Mouse (Mus musculus) layer of hippocampus, adult 2 months (tissue): ENCODE results near the gene Zfp771. TPM values are rescaled to one million over a fixed set of nuclear protein-coding genes. Genes with fewer than 3 reads are reported as not detected.

ENCODE experiments used
- DNase-seq, 2 experiments: peaks; one replicate each; pipeline ENCODE4 v3.0.0; 2022; ENCODE audit warnings: low spot score in 2 of 2
- H3K27ac ChIP-seq: fragments of 200-600 bp; 2 replicates; pipeline ENCODE4 v1.8.1; 2022
- H3K4me3 ChIP-seq: fragments of 200-600 bp; 2 replicates; pipeline ENCODE4 v1.8.1; 2022; ENCODE audit warnings: mild to moderate bottlenecking
- CTCF ChIP-seq: fragments of 200-600 bp; conservative IDR thresholded peaks from 2 replicates; pipeline ENCODE4 v1.8.1; 2022; ENCODE audit warnings: antibody characterized with exemption, mild to moderate bottlenecking, moderate library complexity
- total RNA-seq, 2 experiments: library from RNA; stranded (reverse); gene quantifications; 2 replicates each; pipeline ENCODE4 v1.2.3; 2021

Zfp771 gene
- total RNA-seq, 2 experiments from 2014 or later = 68.3 to 69.2 TPM

GRCm38 (mm10) chr7:127287940-127288339 is 43.9 kb downstream of the Zfp771 start:
- no peak overlapping the region for H3K4me3 ChIP-seq
- no peak for DNase-seq
- H3K27ac ChIP-seq = no peak overlapping the region
- no peak for TF ChIP-seq CTCF

- no peak overlapping the region for H3K27ac ChIP-seq
- no peak overlapping the region for H3K4me3 ChIP-seq
- DNase-seq = no peak
- TF ChIP-seq CTCF = no peak
These were observed 45.2 kb downstream of the Zfp771 start for GRCm38 (mm10) chr7:127289306-127289705.

GRCm38 (mm10) chr7:127290142-127290541 is 46.1 kb downstream of the Zfp771 start:
- no peak for TF ChIP-seq CTCF
- Histone ChIP-seq H3K4me3 (no peak overlapping the region), H3K27ac (no peak overlapping the region)
- no peak for DNase-seq

GRCm38 (mm10) chr7:127296098-127296497 is 52.0 kb downstream of the Zfp771 start, which contains the start of gene Itgal:
Gene Itgal, plus strand, starts transcription at chr7:127296260.
- no peak within 1 kb of the TSS for H3K4me3 ChIP-seq
- no peak for TF ChIP-seq CTCF
- H3K27ac ChIP-seq = no peak within 1 kb of the TSS
- DNase-seq = no peak

- DNase-seq = no peak
- no peak overlapping the region for H3K27ac ChIP-seq
- no peak for TF ChIP-seq CTCF
- no peak overlapping the region for H3K4me3 ChIP-seq
These were observed 52.9 kb downstream of the Zfp771 start for GRCm38 (mm10) chr7:127296786-127297555.

- TF ChIP-seq CTCF = no peak
These were observed 53.6 kb downstream of the Zfp771 start for GRCm38 (mm10) chr7:127297586-127298193.

More at GRCm38 (mm10) chr7:127297586-127298193, 53.6 kb downstream of the Zfp771 start:
- H3K4me3 ChIP-seq = no peak overlapping the region
- H3K27ac ChIP-seq = no peak overlapping the region
- no peak for DNase-seq

Other genes with a start within 250 kb of the Zfp771 start
- gene Mvp, start 229.7 kb upstream of the Zfp771 start, total RNA-seq = 10 to 100 TPM in 1 of 2 experiments, 1 to 10 TPM in 1; 8.0 to 10.1 TPM
- gene Pagr1b, start 227.8 kb upstream of the Zfp771 start, total RNA-seq = under 1 TPM in 1 of 2 experiments, not detected in 1; 0.90 TPM
- 10 to 100 TPM; 17.4 to 43.4 TPM for gene Pagr1a, start 226.9 kb upstream of the Zfp771 start, total RNA-seq
- gene Gm42742, start 223.2 kb upstream of the Zfp771 start, total RNA-seq = 10 to 100 TPM; 53.6 to 62.4 TPM
- 100 to 1,000 TPM; 243 to 275 TPM for gene Prrt2, start 223.1 kb upstream of the Zfp771 start, total RNA-seq
- gene Maz, start 217.2 kb upstream of the Zfp771 start, total RNA-seq = 100 to 1,000 TPM; 242 to 258 TPM
- gene Kif22, start 201.8 kb upstream of the Zfp771 start, total RNA-seq = 1 to 10 TPM; 4.1 to 9.9 TPM
- gene Zg16, start 156.9 kb upstream of the Zfp771 start, total RNA-seq = not detected
- gene AI467606, start 152.9 kb upstream of the Zfp771 start, total RNA-seq = 1 to 10 TPM; 1.0 to 2.0 TPM
- not detected for gene Qprt, start 122.0 kb upstream of the Zfp771 start, total RNA-seq
- under 1 TPM; 0.64 to 0.72 TPM for gene Spn, start 106.5 kb upstream of the Zfp771 start, total RNA-seq
- 10 to 100 TPM; 88.4 to 97.0 TPM for gene Cd2bp2, start 48.2 kb upstream of the Zfp771 start, total RNA-seq
- 100 to 1,000 TPM; 102 to 120 TPM for gene Tbc1d10b, start 35.8 kb upstream of the Zfp771 start, total RNA-seq
- 1 to 10 TPM; 1.3 to 1.9 TPM for gene Mylpf, start 35.4 kb upstream of the Zfp771 start, total RNA-seq
- gene Zfp553, start 11.2 kb upstream of the Zfp771 start, total RNA-seq = 10 to 100 TPM; 18.6 to 21.7 TPM
- gene Sept1, start 11.1 kb upstream of the Zfp771 start, total RNA-seq = 1 to 10 TPM; 5.0 to 6.3 TPM
- gene Dctpp1, start 16.4 kb downstream of the Zfp771 start, total RNA-seq = 10 to 100 TPM; 18.3 to 23.8 TPM
- 10 to 100 TPM; 40.0 to 46.7 TPM for gene Sephs2, start 29.8 kb downstream of the Zfp771 start, total RNA-seq
- under 1 TPM; 0.20 to 0.36 TPM for gene Itgal, start 52.0 kb downstream of the Zfp771 start, total RNA-seq
- 10 to 100 TPM; 11.4 to 11.8 TPM for gene Zfp768, start 101.3 kb downstream of the Zfp771 start, total RNA-seq
- gene Zfp747, start 131.8 kb downstream of the Zfp771 start, total RNA-seq = 1 to 10 TPM; 6.7 to 6.9 TPM
- 1 to 10 TPM; 3.1 to 4.2 TPM for gene 9130019O22Rik, start 142.9 kb downstream of the Zfp771 start, total RNA-seq
- gene E430018J23Rik, start 149.4 kb downstream of the Zfp771 start, total RNA-seq = 1 to 10 TPM; 7.5 to 8.0 TPM
- gene Zfp764, start 162.5 kb downstream of the Zfp771 start, total RNA-seq = 1 to 10 TPM; 4.4 to 4.5 TPM
- gene Zfp688, start 177.8 kb downstream of the Zfp771 start, total RNA-seq = 10 to 100 TPM; 12.2 to 17.3 TPM
- 1 to 10 TPM; 5.0 to 7.6 TPM for gene Zfp689, start 204.9 kb downstream of the Zfp771 start, total RNA-seq
- 10 to 100 TPM; 29.2 to 35.3 TPM for gene Prr14, start 215.3 kb downstream of the Zfp771 start, total RNA-seq
- 10 to 100 TPM; 60.3 to 72.5 TPM for gene Fbrs, start 234.9 kb downstream of the Zfp771 start, total RNA-seq